Mouse (Mus musculus): ENCODE results near the gene Cdk5r2. TPM values are rescaled to one million over a fixed set of nuclear protein-coding genes. Genes with fewer than 3 reads are reported as not detected.
"Not testable (repeated sequence)": the region's sequence is repeated elsewhere in the genome, so short reads cannot be mapped to it uniquely, and the experiment has no call there.

Gene Cdk5r2
- polyA plus RNA-seq, 1 experiment, result 0.28 TPM

- no peaks in the 10 kb centered on the region for H3K36me3 ChIP-seq (ENCODE audit: control insufficient read depth, insufficient read depth, low read length, poor library complexity, severe bottlenecking)
- TF ChIP-seq EP300 (IDR thresholded peaks at IDR 0.05; ENCODE audit: insufficient read depth, low read depth, low read length) (peak; percentile 70), POLR2A (IDR thresholded peaks at IDR 0.05; ENCODE audit: insufficient read depth, low read length) (no peak), CTCF (IDR thresholded peaks at IDR 0.05; ENCODE audit: low read depth, low read length) (peak; percentile 97)
- peak overlapping the region; percentile 5; the same call in 1 of the 2 replicates for H3K4me3 ChIP-seq (ENCODE audit: low read depth, low read length)
- H3K27me3 ChIP-seq (ENCODE audit: control insufficient read depth, insufficient read depth, low read length, poor library complexity, severe bottlenecking), result 0 out of 2 replicates have a peak, but pooled peaks cover 2% of the 10 kb centered on the region
- peaks cover 4% of the 10 kb centered on the region for H3K4me1 ChIP-seq (ENCODE audit: control insufficient read depth, insufficient read depth, low read length)
- no peak overlapping the region for H3K9ac ChIP-seq (ENCODE audit: low read depth, poor library complexity, severe bottlenecking)
- H3K9me3 ChIP-seq (replicated peaks; ENCODE audit: control insufficient read depth, insufficient read depth, low read length, poor library complexity, severe bottlenecking), result no peaks in the 10 kb centered on the region
- H3K27ac ChIP-seq (ENCODE audit: insufficient read depth, low read length), result no peak overlapping the region
Observed at GRCm38 (mm10) chr1:74808078-74808477, 46.7 kb upstream of the Cdk5r2 start.

DNA sequence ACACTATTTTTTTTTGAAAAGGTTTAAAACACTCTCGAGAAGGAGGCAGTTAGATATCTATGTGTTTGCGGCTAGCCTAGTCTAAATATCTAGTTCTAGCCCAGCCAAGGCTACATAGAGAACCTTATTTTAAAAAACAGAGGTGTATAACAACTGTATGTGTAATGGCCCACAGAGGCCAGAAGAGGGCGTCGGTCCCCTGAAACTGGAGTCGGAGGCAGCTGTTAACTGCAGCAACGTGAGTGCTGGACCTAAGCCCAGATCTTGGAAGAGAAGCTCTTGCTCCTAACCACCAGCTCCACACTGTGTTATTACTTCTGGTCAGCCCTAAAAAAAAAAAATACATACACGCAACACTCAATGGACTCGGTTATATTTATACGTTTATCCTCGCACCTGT is 45.7 kb upstream of the Cdk5r2 start:
- TF ChIP-seq EP300 (IDR thresholded peaks at IDR 0.05; ENCODE audit: insufficient read depth, low read depth, low read length), result no peak
- no peak for TF ChIP-seq POLR2A (IDR thresholded peaks at IDR 0.05; ENCODE audit: insufficient read depth, low read length)
- TF ChIP-seq CTCF (IDR thresholded peaks at IDR 0.05; ENCODE audit: low read depth, low read length), result peak; percentile 83
- Histone ChIP-seq H3K27ac (ENCODE audit: insufficient read depth, low read length) (no peak overlapping the region), H3K27me3 (ENCODE audit: control insufficient read depth, insufficient read depth, low read length, poor library complexity, severe bottlenecking) (0 out of 2 replicates have a peak, but pooled peaks cover 2% of the 10 kb centered on the region), H3K4me1 (ENCODE audit: control insufficient read depth, insufficient read depth, low read length) (peaks cover 2% of the 10 kb centered on the region), H3K36me3 (ENCODE audit: control insufficient read depth, insufficient read depth, low read length, poor library complexity, severe bottlenecking) (no peaks in the 10 kb centered on the region), H3K9ac (ENCODE audit: low read depth, poor library complexity, severe bottlenecking) (no peak overlapping the region), H3K9me3 (replicated peaks; ENCODE audit: control insufficient read depth, insufficient read depth, low read length, poor library complexity, severe bottlenecking) (no peaks in the 10 kb centered on the region), H3K4me3 (ENCODE audit: low read depth, low read length) (no peak overlapping the region)

DNA sequence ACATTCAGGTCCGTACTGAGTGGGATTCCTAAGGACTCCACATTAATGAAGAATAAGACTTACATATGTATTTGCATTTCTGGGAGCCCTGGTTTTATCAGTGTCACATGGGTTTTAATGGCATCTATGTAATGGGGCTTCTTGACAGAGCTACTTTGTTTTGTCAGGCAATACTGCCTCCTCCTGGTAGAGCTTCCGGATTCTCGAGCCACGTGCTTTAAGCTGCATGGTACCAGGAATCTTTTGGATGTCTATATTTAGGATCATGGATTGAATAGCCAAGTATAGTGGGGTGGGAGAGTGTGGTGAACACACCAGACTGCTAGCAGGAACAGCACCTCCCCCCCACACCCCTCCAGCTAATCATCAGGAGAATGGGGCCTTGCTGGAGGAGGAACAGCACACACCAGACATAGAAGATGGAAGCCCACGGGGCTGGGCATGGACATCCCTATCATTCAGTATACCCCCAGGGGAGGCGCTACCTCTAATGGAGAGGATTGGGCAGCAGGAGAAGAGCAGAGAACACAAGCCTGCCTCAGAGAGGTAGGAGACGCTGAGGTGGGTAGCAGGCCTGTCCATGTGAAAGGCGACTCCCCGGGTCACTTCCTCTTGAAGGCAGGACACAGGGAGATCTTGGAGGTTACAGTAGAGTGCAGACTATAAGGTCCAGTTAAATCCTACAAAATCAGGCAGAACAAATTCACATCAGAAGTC is 39.6 kb upstream of the Cdk5r2 start:
- H3K27me3 ChIP-seq (ENCODE audit: control insufficient read depth, insufficient read depth, low read length, poor library complexity, severe bottlenecking), result no peaks in the 10 kb centered on the region
- no peaks in the 10 kb centered on the region for H3K36me3 ChIP-seq (ENCODE audit: control insufficient read depth, insufficient read depth, low read length, poor library complexity, severe bottlenecking)
- no peak overlapping the region for H3K4me3 ChIP-seq (ENCODE audit: low read depth, low read length)
- H3K4me1 ChIP-seq (ENCODE audit: control insufficient read depth, insufficient read depth, low read length), result no peaks in the 10 kb centered on the region
- no peaks in the 10 kb centered on the region for H3K9me3 ChIP-seq (replicated peaks; ENCODE audit: control insufficient read depth, insufficient read depth, low read length, poor library complexity, severe bottlenecking)
- TF ChIP-seq POLR2A (IDR thresholded peaks at IDR 0.05; ENCODE audit: insufficient read depth, low read length), result no peak
- TF ChIP-seq EP300 (IDR thresholded peaks at IDR 0.05; ENCODE audit: insufficient read depth, low read depth, low read length), result no peak
- no peak for TF ChIP-seq CTCF (IDR thresholded peaks at IDR 0.05; ENCODE audit: low read depth, low read length)
- H3K27ac ChIP-seq (ENCODE audit: insufficient read depth, low read length), result no peak overlapping the region
- no peak overlapping the region for H3K9ac ChIP-seq (ENCODE audit: low read depth, poor library complexity, severe bottlenecking)

- not testable (repeated sequence) for H3K4me3 ChIP-seq (ENCODE audit: low read depth, low read length); H3K9me3 ChIP-seq (replicated peaks; ENCODE audit: control insufficient read depth, insufficient read depth, low read length, poor library complexity, severe bottlenecking); H3K27ac ChIP-seq (ENCODE audit: insufficient read depth, low read length); H3K4me1 ChIP-seq (ENCODE audit: control insufficient read depth, insufficient read depth, low read length); H3K36me3 ChIP-seq (ENCODE audit: control insufficient read depth, insufficient read depth, low read length, poor library complexity, severe bottlenecking); H3K27me3 ChIP-seq (ENCODE audit: control insufficient read depth, insufficient read depth, low read length, poor library complexity, severe bottlenecking)
- 0 out of 2 replicates have a peak overlapping the region, but pooled peaks have one; percentile 92 for H3K9ac ChIP-seq (ENCODE audit: low read depth, poor library complexity, severe bottlenecking)
Observed at GRCm38 (mm10) chr1:74815965-74816364, 38.8 kb upstream of the Cdk5r2 start.

DNA sequence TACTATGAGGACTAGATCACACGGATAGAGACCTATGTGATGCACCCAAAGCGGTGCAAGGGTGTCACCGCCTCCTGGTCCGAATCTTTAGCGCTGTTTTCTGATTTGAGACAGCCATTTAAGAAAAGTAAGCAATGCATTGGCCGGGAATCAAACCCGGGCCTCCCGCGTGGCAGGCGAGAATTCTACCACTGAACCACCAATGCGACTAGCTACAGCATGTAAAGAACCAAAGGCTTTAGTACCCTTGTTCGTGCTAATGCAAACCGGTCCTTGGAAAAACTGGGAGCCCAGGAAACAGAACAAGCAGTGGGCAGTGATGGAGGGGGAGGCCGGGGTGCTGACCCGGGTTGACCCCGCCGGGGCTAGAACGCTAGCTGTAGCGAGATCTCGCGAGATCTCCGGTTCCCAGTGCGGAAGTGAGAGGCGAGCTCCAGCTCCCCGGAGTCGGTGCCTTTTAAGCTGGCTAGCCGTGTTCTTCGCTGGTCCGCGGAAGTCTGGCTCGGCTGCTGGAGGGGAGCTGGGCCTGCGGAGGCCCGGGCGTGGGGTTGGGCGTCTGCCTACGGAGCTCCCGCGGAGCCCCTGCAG is 38.0 kb upstream of the Cdk5r2 start:
- Histone ChIP-seq H3K27ac (ENCODE audit: insufficient read depth, low read length) (peak overlapping the region; percentile 24), H3K27me3 (ENCODE audit: control insufficient read depth, insufficient read depth, low read length, poor library complexity, severe bottlenecking) (no peaks in the 10 kb centered on the region), H3K4me1 (ENCODE audit: control insufficient read depth, insufficient read depth, low read length) (no peaks in the 10 kb centered on the region), H3K9me3 (replicated peaks; ENCODE audit: control insufficient read depth, insufficient read depth, low read length, poor library complexity, severe bottlenecking) (no peaks in the 10 kb centered on the region), H3K36me3 (ENCODE audit: control insufficient read depth, insufficient read depth, low read length, poor library complexity, severe bottlenecking) (no peaks in the 10 kb centered on the region), H3K9ac (ENCODE audit: low read depth, poor library complexity, severe bottlenecking) (peak overlapping the region; percentile 92), H3K4me3 (ENCODE audit: low read depth, low read length) (peak overlapping the region; percentile 93)
- peak; percentile 63 for TF ChIP-seq POLR2A (IDR thresholded peaks at IDR 0.05; ENCODE audit: insufficient read depth, low read length)
- 0 out of 2 replicates have a peak, but pooled peaks have one; percentile 31 for TF ChIP-seq EP300 (IDR thresholded peaks at IDR 0.05; ENCODE audit: insufficient read depth, low read depth, low read length)
- no peak for TF ChIP-seq CTCF (IDR thresholded peaks at IDR 0.05; ENCODE audit: low read depth, low read length)

- H3K27ac ChIP-seq (ENCODE audit: insufficient read depth, low read length), result peak overlapping the region; percentile 24; the same call in 1 of the 2 replicates
- peaks cover 1% of the 10 kb centered on the region for H3K4me1 ChIP-seq (ENCODE audit: control insufficient read depth, insufficient read depth, low read length)
- H3K9me3 ChIP-seq (replicated peaks; ENCODE audit: control insufficient read depth, insufficient read depth, low read length, poor library complexity, severe bottlenecking), result no peaks in the 10 kb centered on the region
- H3K4me3 ChIP-seq (ENCODE audit: low read depth, low read length), result peak overlapping the region; percentile 93
- H3K27me3 ChIP-seq (ENCODE audit: control insufficient read depth, insufficient read depth, low read length, poor library complexity, severe bottlenecking), result no peaks in the 10 kb centered on the region
- peak overlapping the region; percentile 92 for H3K9ac ChIP-seq (ENCODE audit: low read depth, poor library complexity, severe bottlenecking)
- no peaks in the 10 kb centered on the region for H3K36me3 ChIP-seq (ENCODE audit: control insufficient read depth, insufficient read depth, low read length, poor library complexity, severe bottlenecking)
- no peak for TF ChIP-seq CTCF (IDR thresholded peaks at IDR 0.05; ENCODE audit: low read depth, low read length)
- no peak for TF ChIP-seq EP300 (IDR thresholded peaks at IDR 0.05; ENCODE audit: insufficient read depth, low read depth, low read length)
- TF ChIP-seq POLR2A (IDR thresholded peaks at IDR 0.05; ENCODE audit: insufficient read depth, low read length), result no peak
Observed at GRCm38 (mm10) chr1:74817219-74817618, 37.5 kb upstream of the Cdk5r2 start.
